Mouse (Mus musculus) ES-E14 (cell line): ENCODE measurements around the gene Btbd3.

Experiments
- CHD2 ChIP-seq: IDR thresholded peaks from 2 replicates; pipeline ENCODE4 v1.6.1; 2014; ENCODE audit warnings: mild to moderate bottlenecking, low read depth, low read length, inconsistent platforms
- ZC3H11A ChIP-seq: IDR thresholded peaks from 2 replicates; pipeline ENCODE4 v1.6.1; 2012; ENCODE audit warnings: low read depth, mild to moderate bottlenecking, inconsistent platforms, low read length, borderline replicate concordance
- ZNF384 ChIP-seq: IDR thresholded peaks from 2 replicates; pipeline ENCODE4 v1.6.1; 2012; ENCODE audit warnings: low read depth, low read length, inconsistent platforms

- no peak for TF ChIP-seq CHD2
- no peak for TF ChIP-seq ZC3H11A
- no peak for TF ChIP-seq ZNF384
Observed at GRCm38 (mm10) chr2:138283372-138283771, 27.0 kb downstream of the Btbd3 start.
